Mouse (Mus musculus) lung, embryonic 16.5 days (tissue): Measurements from ENCODE around the gene Polr3b. TPM values are rescaled to one million over a fixed set of nuclear protein-coding genes. Genes with fewer than 3 reads are reported as not detected.

Source experiments
- ATAC-seq: fragments of 200-750 bp; cut with Nextera tagmentation; 2 replicates; pipeline ENCODE4 v1.8.0; 2017; ENCODE audit warnings: low read depth, mild to moderate bottlenecking, moderate library complexity
- H3K27ac ChIP-seq: fragments of 300-500 bp; sonication (generic); 2 replicates; pipeline ENCODE4 v1.5.1; 2014; ENCODE audit warnings: mild to moderate bottlenecking, control low read depth, low read length
- H3K27me3 ChIP-seq: fragments of 300-500 bp; sonication (generic); 2 replicates; pipeline ENCODE4 v1.6.1; 2014; ENCODE audit warnings: low read depth, low read length, mixed read lengths; ENCODE audit not compliant: control insufficient read depth, insufficient read depth
- H3K36me3 ChIP-seq: fragments of 300-500 bp; sonication (generic); 2 replicates; pipeline ENCODE4 v1.6.1; 2014; ENCODE audit warnings: low read length; ENCODE audit not compliant: control insufficient read depth, insufficient read depth
- H3K4me1 ChIP-seq: fragments of 300-500 bp; sonication (generic); replicated peaks from 2 replicates; pipeline ENCODE4 v1.6.1; 2014; ENCODE audit warnings: low read length, mixed read lengths; ENCODE audit not compliant: control insufficient read depth, insufficient read depth
- H3K4me2 ChIP-seq: fragments of 300-500 bp; sonication (generic); 2 replicates; pipeline ENCODE4 v1.6.1; 2014; ENCODE audit warnings: low read depth, low read length, control low read depth
- H3K4me3 ChIP-seq: fragments of 300-500 bp; sonication (generic); 2 replicates; pipeline ENCODE4 v1.5.1; 2014; ENCODE audit warnings: mild to moderate bottlenecking, low read length, control low read depth
- H3K9ac ChIP-seq: fragments of 300-500 bp; sonication (generic); 2 replicates; pipeline ENCODE4 v1.6.1; 2014; ENCODE audit warnings: low read length, control low read depth
- H3K9me3 ChIP-seq: fragments of 300-500 bp; sonication (generic); 2 replicates; pipeline ENCODE4 v1.6.1; 2016; ENCODE audit warnings: low read length; ENCODE audit not compliant: control insufficient read depth
- WGBS: fragments of 180-500 bp; shearing (Covaris S2); extraction: QIAGEN DNeasy Blood & Tissue Kit; methylation state at CpG from one replicate; pipeline ENCODE4 v1.1.7; 2014; 5-methylcytosine and 5-hydroxymethylcytosine counted together
- polyA plus RNA-seq: library from polyadenylated mRNA; unstranded; fragments of >200 nt; fragmentation: Nextera tagmentation; extraction: Ambion mirVana; gene quantifications from 2 replicates; pipeline ENCODE4 v1.2.1, GENCODE M21; 2015

The Polr3b gene
- polyA plus RNA-seq, 1 experiment from 2014 or later, result 15.3 TPM

- Histone ChIP-seq H3K4me2 (no peak overlapping the region), H3K9me3 (no peaks in the 10 kb centered on the region), H3K27ac (no peak overlapping the region), H3K4me1 (no peaks in the 10 kb centered on the region), H3K9ac (no peak overlapping the region), H3K27me3 (no peaks in the 10 kb centered on the region), H3K4me3 (no peak overlapping the region), H3K36me3 (peaks cover 2% of the 10 kb centered on the region; the same call in 1 of the 2 replicates)
- 56% methylated on average over 3 of the region's 3 CpGs for WGBS
- no peak for ATAC-seq
Measured at GRCm38 (mm10) chr10:84691692-84692091, 69.6 kb downstream of the Polr3b start.

- ATAC-seq, result no peak
- H3K4me2 ChIP-seq, result no peak overlapping the region
- H3K36me3 ChIP-seq, result peaks cover 12% of the 10 kb centered on the region
- no peaks in the 10 kb centered on the region for H3K9me3 ChIP-seq
- no peaks in the 10 kb centered on the region for H3K4me1 ChIP-seq
- no peak overlapping the region for H3K27ac ChIP-seq
- H3K9ac ChIP-seq, result no peak overlapping the region
- no peaks in the 10 kb centered on the region for H3K27me3 ChIP-seq
- 84% methylated on average over 8 of the region's 8 CpGs for WGBS
- H3K4me3 ChIP-seq, result no peak overlapping the region
Measured at GRCm38 (mm10) chr10:84693841-84694638, 71.9 kb downstream of the Polr3b start.

GRCm38 (mm10) chr10:84700236-84700987 lies 78.3 kb downstream of the Polr3b start:
- Histone ChIP-seq H3K36me3 (peaks cover 22% of the 10 kb centered on the region), H3K9ac (no peak overlapping the region), H3K9me3 (no peaks in the 10 kb centered on the region), H3K27ac (no peak overlapping the region), H3K27me3 (no peaks in the 10 kb centered on the region), H3K4me1 (no peaks in the 10 kb centered on the region; the same call in 1 of the 2 replicates), H3K4me2 (no peak overlapping the region), H3K4me3 (no peak overlapping the region)
- no peak for ATAC-seq
- WGBS, result 78% methylated on average over 13 of the region's 13 CpGs

DNA sequence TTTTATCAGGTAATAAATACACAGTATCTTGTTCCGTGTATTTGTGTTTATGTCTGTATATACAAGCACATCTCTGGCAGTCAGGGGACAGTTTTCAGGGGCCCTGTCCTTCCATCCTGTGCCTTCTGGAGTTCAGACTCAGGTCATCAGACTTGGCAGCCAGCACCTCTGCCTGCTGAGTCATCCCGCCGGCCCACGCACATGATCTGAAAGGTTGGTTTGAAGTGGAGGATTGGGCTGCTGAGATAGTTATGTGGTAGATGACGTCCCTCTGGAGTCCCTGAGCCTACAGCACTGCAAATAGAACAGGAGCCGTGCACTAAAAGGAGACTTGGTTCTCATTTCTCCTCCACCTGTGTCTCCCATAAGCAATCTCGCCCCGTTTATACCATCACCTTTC lies 79.0 kb downstream of the Polr3b start:
- Histone ChIP-seq H3K9ac (no peak overlapping the region), H3K4me2 (no peak overlapping the region), H3K4me3 (no peak overlapping the region), H3K27me3 (no peaks in the 10 kb centered on the region), H3K27ac (no peak overlapping the region), H3K9me3 (no peaks in the 10 kb centered on the region), H3K4me1 (peaks cover 3% of the 10 kb centered on the region), H3K36me3 (peaks cover 22% of the 10 kb centered on the region)
- WGBS, result 56% methylated on average over 8 of the region's 8 CpGs
- ATAC-seq, result no peak

- ATAC-seq, result no peak
- 91% methylated on average over 1 of the region's 1 CpGs for WGBS
Measured at GRCm38 (mm10) chr10:84702115-84702514, 80.0 kb downstream of the Polr3b start.

DNA sequence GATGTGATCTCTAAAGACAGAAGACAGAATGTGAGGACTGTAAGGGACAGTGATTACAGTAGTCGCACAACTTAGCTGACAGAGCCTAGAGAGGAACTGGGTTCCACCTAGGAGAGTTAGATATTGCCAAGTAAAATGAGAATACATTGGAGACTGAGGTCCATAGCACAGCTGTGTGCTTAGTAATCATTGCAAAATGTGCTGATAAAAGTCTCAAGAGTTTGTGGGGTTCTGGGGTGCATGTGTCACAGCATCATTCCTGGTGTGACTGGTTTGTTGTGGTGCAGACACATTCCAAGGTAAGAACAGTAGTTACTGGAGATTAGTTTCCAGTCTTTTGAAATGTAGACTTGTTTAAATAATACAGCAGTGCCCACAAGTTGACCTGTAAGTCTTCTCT lies 82.5 kb downstream of the Polr3b start:
- Histone ChIP-seq H3K27me3 (no peaks in the 10 kb centered on the region), H3K9ac (no peak overlapping the region), H3K4me3 (no peak overlapping the region), H3K9me3 (no peaks in the 10 kb centered on the region), H3K4me1 (peaks cover 16% of the 10 kb centered on the region), H3K27ac (no peak overlapping the region), H3K4me2 (no peak overlapping the region), H3K36me3 (peaks cover 8% of the 10 kb centered on the region)
- WGBS, result 90% methylated on average over 1 of the region's 1 CpGs
- no peak for ATAC-seq

More at GRCm38 (mm10) chr10:84702115-84702514, 80.0 kb downstream of the Polr3b start:
- Histone ChIP-seq H3K4me1 (peaks cover 9% of the 10 kb centered on the region), H3K36me3 (peaks cover 21% of the 10 kb centered on the region), H3K9me3 (no peaks in the 10 kb centered on the region), H3K27me3 (no peaks in the 10 kb centered on the region), H3K4me3 (no peak overlapping the region), H3K27ac (no peak overlapping the region), H3K4me2 (no peak overlapping the region), H3K9ac (no peak overlapping the region)

DNA sequence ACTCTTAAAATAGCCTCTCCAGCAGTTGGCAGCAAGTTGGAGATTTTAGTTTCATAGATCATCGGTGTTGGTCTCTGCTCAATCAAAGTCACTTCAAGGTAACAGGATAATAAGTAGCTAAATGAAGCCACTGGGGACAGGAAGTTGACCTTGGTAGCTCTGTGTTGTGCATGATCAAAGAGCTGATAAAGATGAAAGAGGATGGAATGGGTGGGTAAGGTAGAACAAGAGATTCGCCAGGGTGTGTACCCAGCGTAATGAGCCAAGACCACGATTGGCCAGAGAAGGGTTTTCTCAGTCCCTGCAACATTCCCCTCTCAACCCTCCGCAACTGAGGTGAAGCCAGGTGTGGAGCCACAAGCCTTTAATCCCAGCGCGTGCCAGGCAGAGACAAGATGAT lies 83.1 kb downstream of the Polr3b start:
- Histone ChIP-seq H3K4me2 (no peak overlapping the region), H3K27ac (no peak overlapping the region), H3K9me3 (no peaks in the 10 kb centered on the region), H3K36me3 (peaks cover 5% of the 10 kb centered on the region), H3K27me3 (no peaks in the 10 kb centered on the region), H3K4me3 (no peak overlapping the region), H3K4me1 (peaks cover 16% of the 10 kb centered on the region), H3K9ac (no peak overlapping the region)
- ATAC-seq, result no peak
- 77% methylated on average over 7 of the region's 7 CpGs for WGBS

DNA sequence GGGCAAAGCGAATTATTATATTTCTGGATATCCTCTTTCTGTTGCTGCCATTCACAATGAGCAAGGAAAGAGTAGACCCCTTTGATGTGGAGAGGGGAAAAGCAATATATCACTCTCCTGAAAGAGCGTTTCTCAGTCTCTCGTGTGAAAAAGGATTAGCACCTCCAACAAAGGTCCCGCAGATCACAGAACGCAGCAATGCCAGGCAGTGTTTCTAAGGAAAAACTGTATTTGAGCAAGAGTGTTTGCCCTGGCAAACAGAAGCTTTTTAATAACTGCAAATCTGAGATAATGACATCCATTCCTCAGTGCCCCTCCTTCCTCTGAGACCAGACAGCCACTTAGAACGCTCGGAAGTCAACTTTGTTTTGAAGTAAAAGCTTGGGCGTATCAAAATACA lies 84.5 kb downstream of the Polr3b start:
- Histone ChIP-seq H3K4me1 (peaks cover 20% of the 10 kb centered on the region), H3K27me3 (no peaks in the 10 kb centered on the region), H3K27ac (peak overlapping the region; percentile 36), H3K9ac (no peak overlapping the region), H3K9me3 (no peaks in the 10 kb centered on the region), H3K36me3 (no peaks in the 10 kb centered on the region; the same call in none of the 2 replicates), H3K4me3 (no peak overlapping the region), H3K4me2 (peak overlapping the region; percentile 12; the same call in 1 of the 2 replicates)
- 26% methylated on average over 8 of the region's 8 CpGs for WGBS
- ATAC-seq, result no peak

GRCm38 (mm10) chr10:84707226-84707625 lies 85.1 kb downstream of the Polr3b start:
- ATAC-seq, result peak; percentile 55
- 37% methylated on average over 6 of the region's 6 CpGs for WGBS
- peak overlapping the region; percentile 52 for H3K27ac ChIP-seq

More at GRCm38 (mm10) chr10:84707226-84707625, 85.1 kb downstream of the Polr3b start:
- H3K4me1 ChIP-seq, result peaks cover 21% of the 10 kb centered on the region
- no peaks in the 10 kb centered on the region for H3K27me3 ChIP-seq
- H3K4me2 ChIP-seq, result no peak overlapping the region
- no peaks in the 10 kb centered on the region for H3K9me3 ChIP-seq
- H3K36me3 ChIP-seq, result no peaks in the 10 kb centered on the region; the same call in 1 of the 2 replicates
- no peak overlapping the region for H3K4me3 ChIP-seq
- no peak overlapping the region for H3K9ac ChIP-seq
